ENCODE assay signal across 8 mouse cellular contexts in genomic region chr2:90490279-90491046, GRCm38 (mm10).
A peak's percentile ranks its signal among the peaks of the same experiment; 100 is the strongest.
DNase-seq lines count a peak whose midpoint lies in the region; ATAC-seq and TF ChIP-seq lines count a peak whose summit lies in the region.

No protein-coding gene starts in this region.

- H3K4me1 ChIP-seq in heart, embryonic 12.5 days (replicated peaks) = peaks cover 20% of the 10 kb centered on the region
- H3K4me1 ChIP-seq in CH12.LX (ENCODE audit: control insufficient read depth in 1 of 2, insufficient read depth in 2 of 2) = peaks cover 10 to 61% of the 10 kb centered on the region in 2 experiments

- no peak for ATAC-seq in heart, embryonic 12.5 days (ENCODE audit: insufficient number of reproducible peaks, low FRiP score)
- ATAC-seq in monocyte, adult 5-6 weeks (replicated peaks; ENCODE audit: insufficient number of reproducible peaks, low FRiP score, low TSS enrichment, poor library complexity, severe bottlenecking) = 0 out of 2 replicates have a peak, but pooled peaks have one; percentile 30

- no peaks in the 10 kb centered on the region for H3K27me3 ChIP-seq in heart, embryonic 12.5 days (replicated peaks)
- H3K27me3 ChIP-seq in CH12.LX (replicated peaks) = no peaks in the 10 kb centered on the region

- H3K4me2 ChIP-seq in heart, embryonic 12.5 days = no peak overlapping the region; the same call in 1 of the 2 replicates
- peak overlapping the region; percentile 56 for H3K4me2 ChIP-seq in CH12.LX (ENCODE audit: insufficient read depth, low read depth, poor library complexity, severe bottlenecking)

- TF ChIP-seq POLR2A in CH12.LX (IDR thresholded peaks at IDR 0.05; ENCODE audit: low read depth, low read length) = no peak

- no peak for TF ChIP-seq RAD21 in CH12.LX (IDR thresholded peaks at IDR 0.05; ENCODE audit: low read depth, low read length)

- peak; percentile 100 for TF ChIP-seq EP300 in CH12.LX (IDR thresholded peaks at IDR 0.05; ENCODE audit: low read length)

- no peak overlapping the region for H3K4me3 ChIP-seq in heart, embryonic 12.5 days
- H3K4me3 ChIP-seq in CH12.LX (replicated peaks in 1 of 3; ENCODE audit: low read depth in 2 of 3, low read length in 2 of 3, poor library complexity in 1 of 3) = peak overlapping the region; percentile 19 to 37 (median 31)

- in situ Hi-C loops in CH12.LX (cut with MboI; ENCODE audit: low pct_ligation_motif_present, low pct_unique_long_range_greater_than_20kb, low sequenced_read_pairs) = no loop called here

- no peaks in the 10 kb centered on the region for H3K9me3 ChIP-seq in heart, embryonic 12.5 days (replicated peaks)
- no peaks in the 10 kb centered on the region for H3K9me3 ChIP-seq in CH12.LX (replicated peaks; ENCODE audit: low read length)

- dilution Hi-C loops in CH12.LX (cut with MboI; ENCODE audit: extremely low pct_ligation_motif_present, extremely low pct_unique_long_range_greater_than_20kb, low sequenced_read_pairs) = no loop called here

- H3K79me2 ChIP-seq in CH12.LX (replicated peaks; ENCODE audit: control insufficient read depth, extremely low read depth, insufficient read depth, poor library complexity, severe bottlenecking) = peaks cover 4% of the 10 kb centered on the region

- no peak overlapping the region for H3K9ac ChIP-seq in heart, embryonic 12.5 days
- peak overlapping the region; percentile 5; the same call in 1 of the 2 replicates for H3K9ac ChIP-seq in CH12.LX (ENCODE audit: insufficient read depth, low read depth)

- TF ChIP-seq CTCF in CH12.LX (conservative IDR thresholded peaks at IDR 0.05 in 1 of 2, IDR thresholded peaks at IDR 0.05 in 1 of 2; ENCODE audit: low read depth in 2 of 2, low read length in 2 of 2) = no peak

- peak; percentile 40 to 64 for DNase-seq in heart, adult 18-20 months
- peak; percentile 76 for DNase-seq in CH12.LX (ENCODE audit: extremely low read depth)
- peak; percentile 26 for DNase-seq in gonadal fat pad, adult 2 months (ENCODE audit: low read depth)
- DNase-seq in adrenal gland, postnatal 4 days (ENCODE audit: low spot score in 2 of 2) = no peak
- no peak for DNase-seq in thymus, postnatal 4 days
- no peak for DNase-seq in ovary, adult 18-20 months (ENCODE audit: low spot score)

- H3K36me3 ChIP-seq in heart, embryonic 12.5 days = no peaks in the 10 kb centered on the region
- peaks cover 0 to 2% of the 10 kb centered on the region in 2 experiments for H3K36me3 ChIP-seq in CH12.LX (replicated peaks in 1 of 2; ENCODE audit: control insufficient read depth in 1 of 2, insufficient read depth in 1 of 2, low read length in 1 of 2)

- WGBS in heart, embryonic 12.5 days = 39% methylated on average over 13 of the region's 13 CpGs

- H3K27ac ChIP-seq in heart, embryonic 12.5 days (ENCODE audit: poor library complexity, severe bottlenecking) = no peak overlapping the region
- H3K27ac ChIP-seq in CH12.LX (ENCODE audit: insufficient read depth, low read depth) = peak overlapping the region; percentile 79

TF ChIP-seq in CH12.LX, 34 proteins besides CTCF, POLR2A, EP300 and RAD21:
- TF ChIP-seq BHLHE40 (IDR thresholded peaks at IDR 0.05; ENCODE audit: low read depth, low read length) = peak; percentile 80
- TF ChIP-seq CHD1 (IDR thresholded peaks at IDR 0.05; ENCODE audit: low read depth, low read length) = no peak; the same call in 1 of the 2 replicates
- no peak for TF ChIP-seq NELFE (IDR thresholded peaks at IDR 0.05; ENCODE audit: low read depth, low read length)
- TF ChIP-seq ETS1 (conservative IDR thresholded peaks at IDR 0.05; ENCODE audit: low read depth, low read length) = peak; percentile 94
- TF ChIP-seq ELF1 (IDR thresholded peaks at IDR 0.05; ENCODE audit: low read depth, low read length) = peak; percentile 39; the same call in 1 of the 2 replicates
- TF ChIP-seq PAX5 (IDR thresholded peaks at IDR 0.05; ENCODE audit: low read length) = no peak
- no peak for TF ChIP-seq GABPA (IDR thresholded peaks at IDR 0.05; ENCODE audit: insufficient replicate concordance, low read depth, low read length)
- TF ChIP-seq POLR2AphosphoS2 (IDR thresholded peaks at IDR 0.05; ENCODE audit: low read depth, low read length) = no peak
- peak; percentile 65; the same call in 1 of the 2 replicates for TF ChIP-seq MAZ (IDR thresholded peaks at IDR 0.05; ENCODE audit: low read depth, low read length)
- TF ChIP-seq ZC3H11A (IDR thresholded peaks at IDR 0.05; ENCODE audit: low read depth, low read length) = no peak
- peak; percentile 90 for TF ChIP-seq MEF2A (IDR thresholded peaks at IDR 0.05; ENCODE audit: borderline replicate concordance, low read depth, low read length)
- TF ChIP-seq MAFK (IDR thresholded peaks at IDR 0.05; ENCODE audit: insufficient replicate concordance, low read length) = peak; percentile 86
- TF ChIP-seq CHD2 (IDR thresholded peaks at IDR 0.05; ENCODE audit: low read length) = peak; percentile 90
- no peak for TF ChIP-seq TBP (conservative IDR thresholded peaks at IDR 0.05; ENCODE audit: low read depth, low read length)
- peak; percentile 93 for TF ChIP-seq SIN3A (IDR thresholded peaks at IDR 0.05; ENCODE audit: low read length)
- TF ChIP-seq NRF1 (IDR thresholded peaks at IDR 0.05; ENCODE audit: low read depth, low read length) = no peak
- peak; percentile 99 for TF ChIP-seq JUND (conservative IDR thresholded peaks at IDR 0.05; ENCODE audit: low read depth, low read length)
- peak; percentile 60 for TF ChIP-seq MAX (IDR thresholded peaks at IDR 0.05; ENCODE audit: low read length)
- TF ChIP-seq RCOR1 (conservative IDR thresholded peaks at IDR 0.05; ENCODE audit: low read depth, low read length) = peak; percentile 97
- no peak for TF ChIP-seq ZMIZ1 (IDR thresholded peaks at IDR 0.05; ENCODE audit: low read depth, low read length)
- no peak for TF ChIP-seq SMC3 (IDR thresholded peaks at IDR 0.05; ENCODE audit: low read depth, low read length)
- TF ChIP-seq E2F4 (IDR thresholded peaks at IDR 0.05; ENCODE audit: insufficient replicate concordance, low read depth, low read length) = 0 out of 2 replicates have a peak, but pooled peaks have one; percentile 15
- TF ChIP-seq HCFC1 (IDR thresholded peaks at IDR 0.05; ENCODE audit: low read depth, low read length) = no peak; the same call in 1 of the 2 replicates
- peak; percentile 67; the same call in 1 of the 2 replicates for TF ChIP-seq MYC (IDR thresholded peaks at IDR 0.05; ENCODE audit: low read depth, low read length)
- TF ChIP-seq TCF12 (IDR thresholded peaks at IDR 0.05; ENCODE audit: low read depth, low read length) = peak; percentile 82
- 0 out of 2 replicates have a peak, but pooled peaks have one; percentile 27 for TF ChIP-seq KAT2A (IDR thresholded peaks at IDR 0.05; ENCODE audit: insufficient replicate concordance, low read length)
- TF ChIP-seq USF1 (IDR thresholded peaks at IDR 0.05; ENCODE audit: low read depth, low read length) = no peak
- peak; percentile 97 for TF ChIP-seq ZNF384 (IDR thresholded peaks at IDR 0.05; ENCODE audit: low read depth, low read length)
- TF ChIP-seq IRF4 (IDR thresholded peaks at IDR 0.05; ENCODE audit: low read depth, low read length) = peak; percentile 100
- TF ChIP-seq ZKSCAN1 (IDR thresholded peaks at IDR 0.05; ENCODE audit: borderline replicate concordance, low read depth, low read length) = no peak
- peak; percentile 73 for TF ChIP-seq UBTF (IDR thresholded peaks at IDR 0.05; ENCODE audit: low read depth, low read length)
- TF ChIP-seq MXI1 (IDR thresholded peaks at IDR 0.05; ENCODE audit: low read depth, low read length) = peak; percentile 76; the same call in 1 of the 2 replicates
- peak; percentile 98 for TF ChIP-seq JUN (IDR thresholded peaks at IDR 0.05; ENCODE audit: insufficient read depth, low read depth, low read length)
- TF ChIP-seq USF2 (conservative IDR thresholded peaks at IDR 0.05; ENCODE audit: low read depth, low read length) = no peak
TF ChIP-seq in CH12.LX: peak in this region for 20.

Comparison
In these comparisons a context has a peak if more than half of its experiments do, and no peak if none do; other contexts are left out.
1. DNase-seq: peak in heart, adult 18-20 months (2 of 2), CH12.LX (single experiment) and gonadal fat pad, adult 2 months (single experiment); none in adrenal gland, postnatal 4 days (0 of 2), thymus, postnatal 4 days (single experiment) and ovary, adult 18-20 months (single experiment).